Mouse (Mus musculus): ENCODE measurements around the gene Cxcl13. TPM values are rescaled to one million over a fixed set of nuclear protein-coding genes. Genes with fewer than 3 reads are reported as not detected.
A peak's percentile ranks its signal among the peaks of the same experiment; 100 is the strongest.
"Not testable (repeated sequence)": the region's sequence is repeated elsewhere in the genome, so short reads cannot be mapped to it uniquely, and the experiment has no call there.

Cxcl13 gene
- 1 to 10 TPM in 1 of 4 experiments, under 1 TPM in 2, not detected in 1; 0.73 to 1.2 (median 0.76) TPM for total RNA-seq (2022)

DNA sequence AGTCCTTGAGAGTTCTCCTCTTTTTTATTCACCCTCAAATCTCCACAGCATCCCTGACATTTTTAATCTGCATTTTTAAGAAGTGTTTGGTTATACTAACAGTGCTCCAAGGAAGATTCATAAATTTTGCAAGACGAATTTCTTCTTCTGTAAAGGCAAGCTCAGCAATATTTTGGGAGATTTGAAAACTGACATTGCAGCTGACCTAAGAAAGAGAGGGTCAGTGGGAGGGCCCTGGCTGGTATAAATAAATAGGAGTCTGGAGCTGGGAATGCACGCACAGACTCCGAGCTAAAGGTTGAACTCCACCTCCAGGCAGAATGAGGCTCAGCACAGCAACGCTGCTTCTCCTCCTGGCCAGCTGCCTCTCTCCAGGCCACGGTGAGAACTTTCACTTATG is at the start of gene Cxcl13:
Cxcl13 (plus strand) TSS at position 301 of the 400 bp plus-strand sequence.
- no peak for DNase-seq (ENCODE audit: low spot score in 2 of 2)

DNA sequence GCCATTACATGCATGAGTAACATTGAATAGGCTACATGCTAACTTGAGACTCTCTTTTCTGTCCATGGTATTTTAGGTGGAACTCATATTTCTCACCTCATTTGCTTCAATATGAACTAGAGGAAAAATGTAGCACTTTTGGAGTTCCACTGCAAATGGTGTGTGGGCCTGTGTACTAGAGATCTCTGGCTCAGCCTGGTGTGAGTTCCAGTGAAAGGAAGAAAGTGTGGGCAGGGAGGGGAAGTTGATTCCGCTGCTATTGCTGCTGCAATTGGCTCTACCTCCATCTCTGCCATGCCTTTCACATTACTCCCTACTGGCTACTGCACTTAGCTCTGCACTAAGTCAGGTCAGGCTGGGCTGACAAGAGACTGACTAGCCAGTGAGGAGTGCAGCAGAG is 45.7 kb upstream of the Cxcl13 start:
- DNase-seq (ENCODE audit: low spot score in 2 of 2), result no peak

DNA sequence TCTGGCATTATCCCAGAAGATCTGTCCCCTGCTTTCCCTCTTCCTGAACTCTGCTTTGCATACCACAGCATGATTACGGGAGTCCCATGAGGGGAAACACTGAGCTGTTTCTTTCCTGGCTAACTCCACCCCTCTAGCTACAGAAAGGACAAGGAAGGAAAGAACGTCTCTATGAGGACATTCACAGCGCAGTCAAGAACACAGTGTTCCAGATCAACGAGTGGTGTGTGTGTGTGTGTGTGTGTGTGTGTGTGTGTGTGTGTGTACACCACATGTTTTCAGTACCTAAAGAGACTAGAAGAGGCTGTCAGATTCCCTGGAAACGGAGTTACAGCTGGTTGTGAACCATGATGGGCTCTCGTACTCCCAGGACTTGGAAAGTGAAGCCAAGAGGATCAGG is 38.3 kb upstream of the Cxcl13 start:
- no peak for DNase-seq (ENCODE audit: low spot score in 2 of 2)

DNA sequence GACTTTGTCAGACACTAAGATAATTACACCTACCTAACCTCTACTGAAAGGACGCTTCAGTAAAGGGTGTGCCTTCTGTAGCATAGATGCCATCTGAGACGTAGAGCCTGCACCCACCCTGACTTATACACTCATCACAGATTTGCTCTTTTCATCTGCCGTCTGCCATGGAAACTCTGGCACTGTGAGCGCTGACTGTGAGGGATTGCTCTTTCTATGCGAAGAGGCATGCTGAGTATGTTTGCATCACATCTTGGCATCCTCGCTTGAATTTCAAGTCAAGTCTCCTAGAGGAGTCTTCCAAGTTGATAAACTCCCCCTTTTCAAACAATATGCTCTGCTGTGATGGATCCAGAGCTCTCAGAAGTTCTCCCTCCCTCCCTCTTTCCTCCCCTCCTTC is 32.7 kb upstream of the Cxcl13 start:
- no peak for DNase-seq (ENCODE audit: low spot score in 2 of 2)

DNA sequence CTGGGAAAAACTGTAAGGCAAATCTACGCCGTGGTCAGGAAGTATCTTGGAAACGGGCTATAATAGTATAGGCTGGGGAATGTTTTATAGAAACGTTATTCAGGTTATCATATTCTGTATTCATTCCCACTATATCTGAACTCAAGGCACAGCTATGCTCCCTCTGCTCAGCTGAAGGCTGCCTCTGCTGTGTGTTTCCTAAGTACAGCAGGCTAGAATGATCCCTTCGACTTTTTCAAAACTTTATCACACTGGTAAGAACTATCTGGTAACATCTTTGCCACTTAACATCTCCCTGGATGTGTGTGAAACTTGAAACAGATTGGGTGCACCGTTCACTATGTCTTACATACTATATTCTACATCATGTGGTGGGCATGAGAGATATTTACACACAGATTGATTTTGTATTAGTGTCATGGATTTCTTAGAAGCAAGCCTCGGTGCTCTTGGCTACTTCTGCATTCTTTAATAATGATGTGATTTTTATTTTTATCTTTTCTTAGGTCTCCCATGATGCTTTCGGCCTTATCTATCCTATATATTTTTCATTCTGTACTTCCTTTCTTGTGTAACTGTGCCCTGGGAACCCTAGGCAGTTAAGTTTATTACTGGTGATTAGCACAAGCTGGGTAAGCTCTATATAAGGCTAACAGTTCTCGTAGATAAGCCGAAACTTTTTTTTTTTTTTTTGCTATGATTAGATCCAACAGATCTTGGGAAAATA is 31.4 kb upstream of the Cxcl13 start:
- no peak for DNase-seq (ENCODE audit: low spot score in 2 of 2)

DNA sequence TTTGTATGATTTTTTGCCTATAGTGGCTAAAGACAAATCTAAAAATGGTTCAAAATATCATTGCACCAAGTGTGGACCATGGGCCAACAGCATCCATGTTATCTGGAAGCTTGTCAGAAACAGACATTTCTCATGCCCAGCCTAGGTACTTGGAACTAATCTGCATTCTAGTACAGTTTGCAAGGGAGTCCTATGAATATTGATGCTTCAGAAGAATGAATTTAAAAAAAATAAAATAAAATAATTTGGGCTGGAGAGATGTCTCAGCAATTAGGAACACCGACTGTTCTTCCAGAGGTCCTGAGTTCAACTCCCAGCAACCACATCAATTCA is 30.9 kb upstream of the Cxcl13 start:
- no peak for DNase-seq (ENCODE audit: low spot score in 2 of 2)

GRCm38 (mm10) chr5:95935035-95935434 is 21.7 kb upstream of the Cxcl13 start:
- DNase-seq (ENCODE audit: low spot score in 2 of 2), result no peak

GRCm38 (mm10) chr5:95936068-95936467 is 20.7 kb upstream of the Cxcl13 start:
- DNase-seq (ENCODE audit: low spot score in 2 of 2), result no peak

DNA sequence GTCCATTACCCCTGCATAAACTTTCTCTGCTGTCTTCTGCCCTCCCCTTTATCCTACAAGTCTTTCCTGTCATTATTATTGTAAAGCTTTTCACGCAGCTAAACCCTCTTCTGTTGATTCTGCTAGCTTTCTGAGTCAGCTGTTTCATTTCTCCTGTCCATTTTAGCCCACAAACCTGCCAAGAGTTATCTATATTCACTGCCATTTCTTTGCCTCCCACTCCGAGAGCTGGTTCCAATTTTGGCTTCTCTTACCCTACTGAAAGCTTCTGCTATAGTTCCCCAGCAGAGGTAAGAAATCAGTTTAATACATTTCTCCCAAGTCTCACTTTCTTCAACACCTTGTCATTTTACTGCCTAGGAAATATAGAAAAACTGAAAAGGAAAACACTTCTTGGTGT is 19.6 kb upstream of the Cxcl13 start:
- DNase-seq (ENCODE audit: low spot score in 2 of 2), result no peak

- DNase-seq (ENCODE audit: low spot score in 2 of 2), result no peak
These were observed 18.6 kb upstream of the Cxcl13 start for GRCm38 (mm10) chr5:95938044-95938625.

DNA sequence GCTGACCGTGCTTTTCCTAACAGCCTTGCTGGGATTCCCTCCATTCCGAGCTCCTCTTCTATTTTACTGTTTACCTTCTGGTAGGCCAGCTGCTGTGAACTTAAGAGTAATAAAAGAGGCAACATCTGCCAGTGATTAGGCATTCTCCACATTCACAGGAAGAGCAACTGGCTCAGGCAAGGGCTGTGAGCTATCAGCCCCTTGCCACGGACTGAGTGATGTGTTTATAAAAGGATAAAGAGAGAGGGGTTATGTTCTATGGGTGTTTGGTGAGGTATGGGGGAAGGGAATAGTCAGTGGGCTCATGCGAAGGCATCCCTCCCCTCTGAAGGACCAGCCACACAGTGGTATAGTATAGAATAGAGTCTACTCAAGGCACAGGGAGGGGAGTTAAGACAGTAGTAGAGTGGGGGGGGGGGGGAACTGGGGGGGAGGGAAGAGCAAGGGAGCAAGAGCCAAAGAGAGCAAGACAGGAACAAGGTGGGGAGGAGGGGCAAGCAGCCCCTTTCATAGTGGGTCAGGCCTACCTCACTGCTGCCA is 16.0 kb upstream of the Cxcl13 start:
- no peak for DNase-seq (ENCODE audit: low spot score in 2 of 2)

DNA sequence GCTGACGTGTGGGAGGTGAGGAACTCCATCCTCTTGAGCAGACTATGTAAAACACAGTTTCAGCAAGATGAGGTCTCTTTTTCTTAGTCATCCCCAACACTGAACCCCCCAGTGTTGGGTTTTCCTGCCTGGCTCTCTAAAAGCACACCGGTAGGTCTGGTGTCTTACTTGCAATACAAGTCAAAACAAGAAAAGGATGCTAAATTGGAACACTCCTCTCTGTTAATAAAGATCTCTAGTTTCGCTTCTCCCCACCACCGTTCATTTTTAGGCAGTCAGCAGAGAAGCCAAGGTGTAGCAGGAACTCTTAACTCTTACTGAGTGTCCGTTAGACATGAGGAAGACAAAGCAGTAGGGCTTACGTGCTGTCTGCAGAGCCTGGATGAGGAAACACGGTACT is 15.2 kb upstream of the Cxcl13 start:
- no peak for DNase-seq (ENCODE audit: low spot score in 2 of 2)

DNA sequence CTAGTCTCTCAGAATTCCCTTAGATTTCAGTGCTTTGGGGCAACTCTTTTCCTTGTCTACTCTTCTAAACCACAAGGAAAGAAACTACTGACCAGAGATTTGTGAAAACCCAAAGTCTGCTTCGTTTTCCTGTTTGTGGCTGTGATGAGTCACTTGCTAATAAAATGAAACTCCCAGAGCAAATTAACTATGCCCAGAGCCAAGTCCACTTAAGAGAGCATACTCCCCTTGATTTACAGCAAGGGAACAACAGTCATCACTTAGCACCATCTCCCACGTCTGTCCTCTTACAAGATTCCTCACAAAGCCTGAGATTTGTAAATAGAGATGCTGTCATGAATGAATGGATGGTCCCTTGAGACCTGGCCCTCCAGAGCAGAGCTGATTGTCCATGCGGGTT is 11.6 kb upstream of the Cxcl13 start:
- no peak for DNase-seq (ENCODE audit: low spot score in 2 of 2)

GRCm38 (mm10) chr5:95946344-95946743 is 10.4 kb upstream of the Cxcl13 start:
- DNase-seq (ENCODE audit: low spot score in 2 of 2), result no peak

- DNase-seq (ENCODE audit: low spot score in 2 of 2), result no peak
These were observed 8.1 kb upstream of the Cxcl13 start for GRCm38 (mm10) chr5:95948641-95949040.

DNA sequence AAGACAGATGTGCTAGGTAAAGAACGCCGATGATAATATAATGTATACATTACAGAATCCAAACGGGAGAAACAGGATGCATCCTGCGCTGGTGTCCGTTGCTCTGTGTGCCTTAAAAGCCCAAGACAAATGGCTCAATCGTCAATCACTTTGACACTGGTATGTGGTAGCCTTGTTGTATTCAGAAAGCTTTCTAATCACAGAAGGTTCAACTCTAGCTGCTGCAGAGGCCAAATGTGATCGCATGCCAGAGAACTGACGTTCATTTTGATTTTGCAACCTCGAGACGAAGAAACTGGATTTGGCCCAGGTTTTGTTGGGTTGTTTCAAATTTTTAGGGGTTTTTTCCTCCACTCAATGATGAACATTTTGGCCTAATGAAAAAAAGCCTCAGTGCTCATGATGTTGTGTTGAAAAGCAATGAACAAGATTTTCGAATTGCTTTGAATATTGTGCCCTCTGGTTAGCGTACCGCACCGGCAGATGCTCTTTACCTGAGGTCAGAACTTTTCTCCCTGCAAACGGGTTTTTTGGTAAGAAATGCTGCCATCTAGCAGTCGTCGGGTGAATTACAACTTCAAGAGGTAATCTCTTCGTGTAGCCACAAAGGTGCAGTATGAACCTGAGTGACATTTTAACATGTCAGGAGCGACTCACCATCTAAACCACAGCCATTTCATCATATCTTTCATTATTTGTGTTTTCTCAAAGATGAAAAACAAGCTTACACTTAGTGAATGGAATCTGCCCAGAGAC is 6.6 kb upstream of the Cxcl13 start:
- peak; percentile 27 to 34 for DNase-seq (ENCODE audit: low spot score in 2 of 2)

DNA sequence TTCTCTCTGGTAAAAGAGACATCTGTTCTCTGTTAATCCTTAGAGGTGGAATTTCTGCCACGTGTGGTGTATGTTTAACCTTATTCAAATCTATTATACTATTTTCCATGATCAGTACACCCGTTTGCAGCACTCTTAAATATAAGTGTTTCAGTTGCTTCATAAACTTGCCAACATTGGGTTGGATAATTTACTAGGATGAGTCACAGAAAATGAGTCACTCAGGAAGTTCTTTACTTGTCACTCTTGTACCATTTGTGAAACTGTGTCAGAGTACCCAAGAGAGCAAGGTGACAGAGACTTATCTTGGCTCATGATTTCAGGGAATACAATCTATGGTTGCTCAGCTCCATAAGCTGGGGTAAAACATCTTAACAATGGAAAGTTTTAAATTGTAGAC is 8.2 kb downstream of the Cxcl13 start:
- DNase-seq (ENCODE audit: low spot score in 2 of 2), result no peak

DNA sequence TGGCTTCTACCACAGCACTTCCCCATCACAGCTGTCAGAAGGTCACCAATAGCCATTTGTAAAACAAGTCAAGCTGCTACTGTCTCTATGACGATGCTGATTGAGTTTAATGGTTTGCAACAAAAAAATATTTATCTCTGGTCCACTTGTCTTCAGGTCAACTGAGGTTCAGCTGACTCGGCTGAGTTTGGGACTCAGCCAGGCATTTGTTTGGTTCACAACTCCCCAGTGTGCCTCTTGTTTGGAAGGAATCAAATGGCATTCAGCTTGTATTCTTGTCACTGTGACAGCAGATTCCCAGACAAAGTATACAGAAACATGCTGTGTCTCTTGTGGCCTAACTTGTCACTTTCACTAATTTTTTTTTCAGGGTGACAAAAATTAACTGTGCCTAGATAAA is 9.9 kb downstream of the Cxcl13 start:
- no peak for DNase-seq (ENCODE audit: low spot score in 2 of 2)

DNA sequence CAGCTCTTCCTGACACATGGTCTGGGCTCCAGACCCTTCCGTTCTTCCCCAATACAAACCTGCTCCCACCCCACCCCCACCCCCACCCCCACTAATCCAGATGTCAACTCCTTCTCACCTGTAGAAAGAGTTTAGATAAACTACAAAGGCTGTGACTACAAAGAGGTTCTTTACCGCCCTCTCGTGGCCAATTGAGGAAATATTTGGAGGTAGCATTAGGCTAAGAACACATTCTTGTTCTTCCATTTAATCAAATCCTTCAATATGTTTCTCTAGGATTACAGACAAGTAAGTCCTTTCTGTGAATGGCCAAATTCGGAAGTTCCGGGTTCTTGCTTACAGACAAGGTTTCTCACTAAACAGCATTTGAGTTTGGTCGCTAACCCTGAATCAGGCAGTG is 14.1 kb downstream of the Cxcl13 start:
- DNase-seq (ENCODE audit: low spot score in 2 of 2), result peak in 1 of 2 experiments; percentile 8

DNA sequence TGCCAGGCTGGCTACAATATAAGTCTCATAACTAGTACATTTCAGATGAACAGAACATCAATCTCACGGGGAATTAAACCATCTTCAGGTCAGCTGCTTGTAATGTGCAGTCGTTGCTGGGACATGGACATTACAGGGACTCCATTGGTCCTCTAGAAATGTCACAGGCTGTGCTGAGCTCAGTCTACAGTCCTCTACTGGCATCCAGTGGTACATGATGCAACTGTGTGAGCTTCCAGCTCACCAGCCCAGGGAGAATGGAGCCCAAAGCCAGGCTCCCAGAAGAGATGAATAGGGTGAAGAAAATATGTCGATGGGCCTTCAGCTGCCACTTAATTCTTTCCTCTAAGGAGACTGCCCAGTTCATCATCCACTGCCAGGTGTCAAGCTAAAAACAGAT is 15.5 kb downstream of the Cxcl13 start:
- DNase-seq (ENCODE audit: low spot score in 2 of 2), result no peak

GRCm38 (mm10) chr5:95973806-95974205 is 17.1 kb downstream of the Cxcl13 start:
- not testable (repeated sequence) for DNase-seq (ENCODE audit: low spot score in 2 of 2)

- no peak for DNase-seq (ENCODE audit: low spot score in 2 of 2)
These were observed 19.5 kb downstream of the Cxcl13 start for GRCm38 (mm10) chr5:95976299-95976698.

All from gastrocnemius, adult 8-10 months (tissue).